Mouse (Mus musculus) midbrain, embryonic 15.5 days (tissue): ENCODE results near the gene Gm10642. TPM values are rescaled to one million over a fixed set of nuclear protein-coding genes. Genes with fewer than 3 reads are reported as not detected.

Source experiments
- ATAC-seq: fragments of 200-750 bp; cut with Nextera tagmentation; replicated peaks from 2 replicates; pipeline ENCODE4 v1.8.0; 2017; ENCODE audit warnings: moderate TSS enrichment
- H3K27ac ChIP-seq: fragments of 300-500 bp; sonication (generic); 2 replicates; pipeline ENCODE4 v1.5.1; 2015; ENCODE audit warnings: mild to moderate bottlenecking, inconsistent platforms
- H3K27me3 ChIP-seq: fragments of 300-500 bp; sonication (generic); replicated peaks from 2 replicates; pipeline ENCODE4 v1.6.1; 2015; ENCODE audit warnings: inconsistent platforms
- H3K36me3 ChIP-seq: fragments of 300-500 bp; sonication (generic); replicated peaks from 2 replicates; pipeline ENCODE4 v1.6.1; 2015; ENCODE audit warnings: inconsistent platforms
- H3K4me1 ChIP-seq: fragments of 300-500 bp; sonication (generic); 2 replicates; pipeline ENCODE4 v1.6.1; 2015; ENCODE audit warnings: inconsistent platforms
- H3K4me2 ChIP-seq: fragments of 300-500 bp; sonication (generic); 2 replicates; pipeline ENCODE4 v1.6.1; 2015; ENCODE audit warnings: inconsistent platforms, mild to moderate bottlenecking, moderate library complexity
- H3K4me3 ChIP-seq: fragments of 300-500 bp; sonication (generic); 2 replicates; pipeline ENCODE4 v1.5.1; 2015; ENCODE audit warnings: mild to moderate bottlenecking, inconsistent platforms
- H3K9ac ChIP-seq: fragments of 300-500 bp; sonication (generic); 2 replicates; pipeline ENCODE4 v1.6.1; 2015; ENCODE audit warnings: mild to moderate bottlenecking, inconsistent platforms
- H3K9me3 ChIP-seq: fragments of 300-500 bp; sonication (generic); 2 replicates; pipeline ENCODE4 v1.6.1; 2016; ENCODE audit warnings: inconsistent platforms
- WGBS: fragments of 180-500 bp; shearing (Covaris S2); methylation state at CpG from one replicate; pipeline ENCODE4 v1.1.7; 2015; ENCODE audit warnings: mixed read lengths; 5-methylcytosine and 5-hydroxymethylcytosine counted together
- polyA plus RNA-seq: library from polyadenylated mRNA; unstranded; fragments of >200 nt; fragmentation: Nextera tagmentation; extraction: Ambion mirVana; gene quantifications from 2 replicates; pipeline ENCODE4 v1.2.1, GENCODE M21; 2015

The Gm10642 gene
- polyA plus RNA-seq, 1 experiment from 2014 or later, result 0.19 TPM

- Histone ChIP-seq H3K9me3 (no peaks in the 10 kb centered on the region), H3K4me3 (no peak overlapping the region), H3K9ac (no peak overlapping the region), H3K36me3 (no peaks in the 10 kb centered on the region), H3K4me2 (no peak overlapping the region), H3K4me1 (peaks cover 12% of the 10 kb centered on the region), H3K27ac (no peak overlapping the region), H3K27me3 (no peaks in the 10 kb centered on the region)
- 86% methylated on average over 5 of the region's 5 CpGs for WGBS
- ATAC-seq, result no peak
These were observed 19.9 kb downstream of the Gm10642 start for GRCm38 (mm10) chr9:70675961-70676360.

DNA sequence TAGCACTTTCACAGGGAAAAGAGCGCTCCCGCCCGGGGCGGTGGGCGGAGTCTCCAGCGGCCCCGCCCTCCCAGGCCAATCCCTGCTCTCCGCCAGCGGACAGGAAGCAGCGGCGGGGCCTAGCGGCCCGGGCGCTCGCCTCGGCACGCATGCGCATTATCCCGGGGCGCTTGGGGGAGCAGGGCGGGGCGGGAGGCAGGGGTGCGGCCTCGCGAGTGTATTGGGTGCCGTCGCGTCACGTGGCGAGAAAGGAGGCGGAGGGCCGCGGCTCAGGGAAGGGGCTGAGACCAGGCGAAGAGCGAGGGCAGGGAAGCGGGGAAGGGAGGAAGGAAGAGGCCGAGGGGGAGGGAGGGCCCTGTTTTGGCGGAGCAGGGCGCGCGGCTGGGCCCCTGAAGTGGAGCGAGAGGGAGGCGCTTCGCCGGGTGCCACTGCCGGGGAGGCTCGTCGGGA lies 22.7 kb downstream of the Gm10642 start, which contains the start of gene Adam10:
Adam10 (plus strand) TSS at position 316 of the 450 bp plus-strand sequence.
- Histone ChIP-seq H3K27me3 (no peaks in the 10 kb centered on the region), H3K9me3 (no peaks in the 10 kb centered on the region), H3K4me3 (peak within 1 kb of the TSS; percentile 100), H3K4me2 (peak within 1 kb of the TSS; percentile 65), H3K9ac (peak within 1 kb of the TSS; percentile 95), H3K4me1 (peaks cover 24% of the 10 kb centered on the region), H3K36me3 (no peaks in the 10 kb centered on the region), H3K27ac (peak within 1 kb of the TSS; percentile 98)
- ATAC-seq, result peak; percentile 99
- under 1% methylated on average over 48 of the region's 48 CpGs for WGBS

DNA sequence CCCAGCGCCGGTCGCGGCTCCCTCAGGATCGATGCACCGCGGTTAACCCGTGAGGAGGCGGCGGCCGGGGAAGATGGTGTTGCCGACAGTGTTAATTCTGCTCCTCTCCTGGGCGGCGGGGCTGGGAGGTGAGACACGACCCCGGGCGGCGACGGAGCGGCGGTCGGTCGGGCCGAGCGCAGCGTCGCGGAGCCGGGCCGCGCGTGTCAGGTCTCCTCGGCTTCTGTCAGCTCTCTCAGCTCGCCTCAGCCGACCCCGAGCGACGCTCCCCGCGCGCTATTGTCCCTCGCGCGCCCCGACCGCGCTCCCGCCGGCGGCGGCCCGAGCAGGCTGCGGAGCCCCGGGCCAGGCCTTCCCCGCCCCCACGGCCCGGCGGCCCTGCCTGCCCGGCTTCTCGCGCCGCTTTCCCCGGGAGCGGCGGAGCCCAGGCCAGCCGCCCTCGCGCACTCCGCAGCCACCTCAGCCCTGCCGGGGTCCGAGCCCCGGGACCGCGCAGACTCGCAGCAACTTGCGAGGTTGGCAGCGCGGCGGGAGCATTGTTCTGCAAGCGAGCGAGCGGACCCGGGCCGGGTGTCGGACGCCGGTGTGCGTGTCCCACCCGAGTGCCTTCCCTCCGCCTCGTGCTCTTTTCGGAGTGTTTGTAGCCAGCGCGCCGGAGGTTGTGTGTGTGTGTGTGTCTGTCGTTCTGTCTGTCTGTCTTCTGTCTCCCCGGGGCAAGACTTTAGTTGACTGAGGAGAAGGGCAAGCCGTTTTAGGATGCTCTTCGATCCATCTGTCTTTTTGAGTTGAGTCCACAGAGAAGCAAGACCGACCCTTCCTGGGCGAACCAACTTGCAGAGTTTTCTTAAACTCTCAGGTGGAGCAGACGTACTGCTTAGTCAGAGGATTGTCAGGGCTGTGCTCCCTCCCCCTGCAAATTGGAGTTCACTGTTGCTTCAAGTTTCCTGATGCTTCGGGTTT lies 23.4 kb downstream of the Gm10642 start:
- H3K9ac ChIP-seq, result peak overlapping the region; percentile 95
- peak overlapping the region; percentile 98 for H3K27ac ChIP-seq
- H3K4me3 ChIP-seq, result peak overlapping the region; percentile 100
- under 1% methylated on average over 97 of the region's 103 CpGs for WGBS
- no peaks in the 10 kb centered on the region for H3K9me3 ChIP-seq
- H3K4me1 ChIP-seq, result peaks cover 24% of the 10 kb centered on the region
- ATAC-seq, result no peak; the same call in 1 of the 2 replicates
- H3K27me3 ChIP-seq, result no peaks in the 10 kb centered on the region
- no peaks in the 10 kb centered on the region for H3K36me3 ChIP-seq
- H3K4me2 ChIP-seq, result peak overlapping the region; percentile 65

- no peak for ATAC-seq
- no peaks in the 10 kb centered on the region for H3K36me3 ChIP-seq
- no peak overlapping the region for H3K27ac ChIP-seq
- WGBS, result 89% methylated on average over 1 of the region's 1 CpGs
- peaks cover 24% of the 10 kb centered on the region for H3K4me1 ChIP-seq
- no peak overlapping the region for H3K9ac ChIP-seq
- H3K27me3 ChIP-seq, result no peaks in the 10 kb centered on the region
- H3K4me3 ChIP-seq, result no peak overlapping the region
- H3K9me3 ChIP-seq, result no peaks in the 10 kb centered on the region
- no peak overlapping the region for H3K4me2 ChIP-seq
These were observed 26.2 kb downstream of the Gm10642 start for GRCm38 (mm10) chr9:70682202-70682601.

- no peak for ATAC-seq
- Histone ChIP-seq H3K9me3 (no peaks in the 10 kb centered on the region), H3K4me2 (no peak overlapping the region), H3K27ac (no peak overlapping the region), H3K36me3 (no peaks in the 10 kb centered on the region), H3K4me3 (no peak overlapping the region), H3K9ac (no peak overlapping the region), H3K27me3 (no peaks in the 10 kb centered on the region), H3K4me1 (no peaks in the 10 kb centered on the region)
- 82% methylated on average over 2 of the region's 2 CpGs for WGBS
These were observed 32.4 kb downstream of the Gm10642 start for GRCm38 (mm10) chr9:70688301-70688968.

GRCm38 (mm10) chr9:70689926-70690325 lies 33.9 kb downstream of the Gm10642 start:
- ATAC-seq, result no peak
- Histone ChIP-seq H3K27me3 (no peaks in the 10 kb centered on the region), H3K4me2 (no peak overlapping the region), H3K27ac (no peak overlapping the region), H3K4me3 (no peak overlapping the region), H3K9ac (no peak overlapping the region), H3K36me3 (no peaks in the 10 kb centered on the region), H3K4me1 (no peaks in the 10 kb centered on the region), H3K9me3 (no peaks in the 10 kb centered on the region)
- WGBS, result 73% methylated on average over 3 of the region's 3 CpGs

- H3K4me1 ChIP-seq, result no peaks in the 10 kb centered on the region
- H3K9ac ChIP-seq, result no peak overlapping the region
- no peak overlapping the region for H3K27ac ChIP-seq
- no peaks in the 10 kb centered on the region for H3K27me3 ChIP-seq
- ATAC-seq, result no peak
- no peaks in the 10 kb centered on the region for H3K36me3 ChIP-seq
- no peak overlapping the region for H3K4me3 ChIP-seq
- H3K9me3 ChIP-seq, result no peaks in the 10 kb centered on the region
- H3K4me2 ChIP-seq, result no peak overlapping the region
These were observed 34.5 kb downstream of the Gm10642 start for GRCm38 (mm10) chr9:70690579-70690978.

DNA sequence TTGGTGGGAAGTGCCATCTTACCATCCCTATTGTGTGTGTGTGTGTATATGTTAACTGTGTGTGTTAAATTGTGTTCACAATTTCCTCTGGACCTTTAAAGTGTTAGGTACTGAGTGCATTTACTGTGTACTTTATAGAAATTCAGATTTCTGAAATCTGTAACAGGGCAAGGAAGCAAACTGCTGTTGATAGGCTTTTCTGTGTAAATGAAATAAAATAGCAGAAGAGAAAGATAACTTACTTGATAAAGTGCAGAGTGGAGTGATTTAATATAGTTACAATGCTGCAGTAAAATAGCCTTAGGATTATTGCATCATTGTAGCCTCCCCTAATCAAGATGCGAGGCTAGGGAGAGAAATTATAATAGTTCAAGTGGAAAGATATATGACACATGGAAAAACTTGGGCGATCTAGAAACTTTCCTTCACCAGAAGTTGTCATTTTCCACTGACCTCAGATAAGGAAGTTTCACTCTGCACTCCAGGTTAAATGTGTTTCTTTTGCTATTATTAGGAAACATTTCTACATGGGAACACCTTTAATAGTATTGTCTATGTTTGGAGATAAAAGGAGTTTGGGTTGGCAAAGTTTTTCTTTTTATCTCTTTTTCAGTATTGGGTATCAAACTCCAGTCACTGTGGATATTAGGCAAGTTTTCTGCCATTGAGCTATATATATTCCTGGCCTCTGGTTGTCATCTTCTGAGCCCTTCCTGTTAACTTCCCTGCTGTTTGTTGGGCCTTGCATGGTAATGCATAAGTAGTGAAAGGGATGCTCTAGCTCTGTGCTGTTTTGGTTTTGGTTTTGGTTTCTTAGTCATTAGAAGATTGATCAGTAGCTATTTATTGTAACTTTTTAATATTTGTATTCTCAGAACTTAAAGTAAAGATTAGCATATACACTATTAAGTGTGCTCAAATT lies 36.0 kb downstream of the Gm10642 start:
- Histone ChIP-seq H3K36me3 (no peaks in the 10 kb centered on the region), H3K27ac (no peak overlapping the region), H3K4me1 (no peaks in the 10 kb centered on the region), H3K4me3 (no peak overlapping the region), H3K4me2 (no peak overlapping the region), H3K27me3 (no peaks in the 10 kb centered on the region), H3K9ac (no peak overlapping the region), H3K9me3 (no peaks in the 10 kb centered on the region)
- WGBS, result 82% methylated on average over 2 of the region's 2 CpGs
- ATAC-seq, result no peak

DNA sequence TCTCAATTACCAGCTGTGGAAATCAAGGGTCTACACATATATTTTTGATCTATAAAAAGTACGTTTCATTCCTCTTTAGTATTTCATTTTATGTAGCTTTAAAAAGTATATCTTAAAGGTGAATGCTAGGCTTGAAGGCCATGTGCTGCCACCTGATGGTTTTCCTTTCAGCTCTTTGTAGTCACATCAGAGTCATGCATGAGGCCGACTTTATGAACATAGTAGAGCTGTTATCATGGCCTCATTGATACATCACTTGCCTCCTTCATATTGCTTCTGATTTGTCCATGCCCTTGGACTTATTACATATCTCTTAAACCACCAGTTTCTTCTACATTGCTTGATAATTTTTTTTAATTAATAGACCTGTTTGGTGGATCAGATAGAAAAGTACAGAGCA lies 39.7 kb downstream of the Gm10642 start:
- H3K9ac ChIP-seq, result no peak overlapping the region
- no peaks in the 10 kb centered on the region for H3K9me3 ChIP-seq
- no peaks in the 10 kb centered on the region for H3K27me3 ChIP-seq
- no peaks in the 10 kb centered on the region for H3K36me3 ChIP-seq
- no peak overlapping the region for H3K4me2 ChIP-seq
- H3K4me3 ChIP-seq, result no peak overlapping the region
- no peak overlapping the region for H3K27ac ChIP-seq
- no peaks in the 10 kb centered on the region for H3K4me1 ChIP-seq
- 96% methylated on average over 2 of the region's 2 CpGs for WGBS
- no peak for ATAC-seq

DNA sequence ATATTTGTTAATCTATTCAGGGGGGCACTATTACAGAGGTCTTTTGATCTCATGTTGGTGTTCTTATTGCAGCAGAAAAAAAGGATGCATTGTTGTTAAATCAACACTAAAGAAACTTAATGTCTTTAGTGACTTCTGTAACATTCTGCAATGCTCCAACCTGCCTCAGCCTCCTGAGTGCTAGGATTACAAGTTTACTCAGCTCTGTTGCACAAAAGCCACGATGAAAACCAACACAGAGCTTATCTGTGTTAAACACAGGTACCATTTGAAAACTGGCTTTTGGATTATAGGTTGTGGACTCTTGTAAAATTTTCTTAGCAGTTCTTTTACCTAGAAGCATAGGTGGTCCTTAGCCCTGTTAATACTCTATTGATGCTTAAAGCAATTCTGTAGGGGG lies 42.0 kb downstream of the Gm10642 start:
- no peaks in the 10 kb centered on the region for H3K4me1 ChIP-seq
- 91% methylated on average over 1 of the region's 1 CpGs for WGBS

DNA sequence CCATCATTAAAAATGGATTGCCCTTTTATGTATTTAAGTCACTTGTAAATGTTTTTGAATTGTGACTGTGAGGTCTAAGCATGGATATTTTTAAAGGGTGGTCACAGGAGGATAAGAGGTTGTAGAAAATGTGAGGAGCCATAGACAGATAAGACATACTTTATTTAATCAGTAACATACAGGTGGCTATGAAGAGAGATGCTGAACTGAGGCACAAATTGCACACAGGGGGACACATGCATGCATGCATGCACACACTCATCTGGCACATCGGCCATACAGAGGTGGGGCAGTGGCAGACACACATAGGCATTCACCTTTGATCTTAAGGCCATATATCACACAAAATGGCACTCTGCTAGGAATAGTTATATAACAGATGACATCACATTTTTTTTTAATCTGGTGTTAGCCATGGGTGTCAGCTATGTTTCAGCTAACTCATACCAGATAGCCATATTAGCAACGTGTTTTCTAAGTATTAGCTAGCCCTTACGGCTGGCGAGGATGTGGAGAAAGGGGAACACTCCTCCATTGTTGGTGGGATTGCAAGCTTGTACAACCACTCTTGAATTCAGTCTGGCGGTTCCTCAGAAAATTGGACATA lies 47.6 kb downstream of the Gm10642 start:
- Histone ChIP-seq H3K9me3 (no peaks in the 10 kb centered on the region), H3K4me1 (no peaks in the 10 kb centered on the region), H3K27ac (no peak overlapping the region), H3K27me3 (no peaks in the 10 kb centered on the region), H3K4me3 (no peak overlapping the region), H3K4me2 (no peak overlapping the region), H3K9ac (no peak overlapping the region), H3K36me3 (0 out of 2 replicates have a peak, but pooled peaks cover 4% of the 10 kb centered on the region)
- no peak for ATAC-seq
- 95% methylated on average over 5 of the region's 5 CpGs for WGBS

More for the DNA sequence above, 42.0 kb downstream of the Gm10642 start:
- Histone ChIP-seq H3K9ac (no peak overlapping the region), H3K9me3 (no peaks in the 10 kb centered on the region), H3K27ac (no peak overlapping the region), H3K4me2 (no peak overlapping the region), H3K36me3 (no peaks in the 10 kb centered on the region), H3K27me3 (no peaks in the 10 kb centered on the region), H3K4me3 (no peak overlapping the region)
- no peak for ATAC-seq
